Mouse (Mus musculus): Measurements from ENCODE around the gene Fut8. TPM values are rescaled to one million over a fixed set of nuclear protein-coding genes. Genes with fewer than 3 reads are reported as not detected.

Fut8 gene
- 34.7 and 35.7 TPM in 2 replicates for polyA plus RNA-seq (2014; fragmentation: Nextera tagmentation; extraction: Ambion mirVana)

GRCm38 (mm10) chr12:77237950-77238530 is at the start of gene Fut8:
TSS of gene Fut8 (plus strand) at chr12:77238125.
- Histone ChIP-seq H3K27ac (ENCODE audit: low read depth, low read length) (peak within 1 kb of the TSS; percentile 94), H3K9me3 (ENCODE audit: control insufficient read depth, low read length) (no peaks in the 10 kb centered on the region), H3K9ac (ENCODE audit: low read length) (peak within 1 kb of the TSS; percentile 94), H3K4me3 (ENCODE audit: low read depth, low read length) (peak within 1 kb of the TSS; percentile 83), H3K4me2 (peak within 1 kb of the TSS; percentile 87), H3K4me1 (ENCODE audit: control insufficient read depth, insufficient read depth, low read length) (peaks cover 6% of the 10 kb centered on the region; the same call in 1 of the 2 replicates), H3K36me3 (ENCODE audit: control insufficient read depth, insufficient read depth, low read length) (no peaks in the 10 kb centered on the region), H3K27me3 (ENCODE audit: control insufficient read depth, insufficient read depth, low read length) (no peaks in the 10 kb centered on the region)
- under 1% methylated on average over 46 of the region's 46 CpGs for WGBS
- DNase-seq (ENCODE audit: low spot score, missing footprints) (peak; percentile 97), ATAC-seq (ENCODE audit: low FRiP score) (peak; percentile 83)

DNA sequence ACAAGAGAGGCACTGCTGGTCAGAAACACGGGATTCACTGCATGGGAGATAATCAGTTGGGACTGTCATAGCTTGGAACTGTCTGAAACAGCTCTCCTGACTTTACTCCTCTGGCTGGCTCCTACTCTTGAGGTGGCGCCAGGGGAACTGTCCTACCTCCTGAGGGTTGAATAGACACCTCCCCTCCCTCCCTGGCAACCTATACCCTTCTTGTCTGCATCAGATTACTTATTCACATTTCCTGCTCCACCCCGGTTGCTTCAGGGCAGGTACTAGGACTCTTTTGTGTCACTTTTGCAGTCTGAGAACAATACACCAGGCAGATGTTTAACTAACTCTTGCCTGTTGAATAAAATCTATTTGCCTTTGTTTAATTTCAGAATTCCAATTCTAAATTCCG is 48.8 kb upstream of the Fut8 start:
- DNase-seq (ENCODE audit: low spot score, missing footprints) = no peak
- ATAC-seq (ENCODE audit: low FRiP score) = no peak
- no peaks in the 10 kb centered on the region for H3K4me1 ChIP-seq (ENCODE audit: control insufficient read depth, insufficient read depth, low read length)
- H3K36me3 ChIP-seq (ENCODE audit: control insufficient read depth, insufficient read depth, low read length) = no peaks in the 10 kb centered on the region
- no peaks in the 10 kb centered on the region for H3K27me3 ChIP-seq (ENCODE audit: control insufficient read depth, insufficient read depth, low read length)
- 58% methylated on average over 4 of the region's 4 CpGs for WGBS
- H3K4me2 ChIP-seq = no peak overlapping the region
- no peaks in the 10 kb centered on the region for H3K9me3 ChIP-seq (ENCODE audit: control insufficient read depth, low read length)
- no peak overlapping the region for H3K4me3 ChIP-seq (ENCODE audit: low read depth, low read length)
- no peak overlapping the region for H3K9ac ChIP-seq (ENCODE audit: low read length)
- H3K27ac ChIP-seq (ENCODE audit: low read depth, low read length) = no peak overlapping the region

DNA sequence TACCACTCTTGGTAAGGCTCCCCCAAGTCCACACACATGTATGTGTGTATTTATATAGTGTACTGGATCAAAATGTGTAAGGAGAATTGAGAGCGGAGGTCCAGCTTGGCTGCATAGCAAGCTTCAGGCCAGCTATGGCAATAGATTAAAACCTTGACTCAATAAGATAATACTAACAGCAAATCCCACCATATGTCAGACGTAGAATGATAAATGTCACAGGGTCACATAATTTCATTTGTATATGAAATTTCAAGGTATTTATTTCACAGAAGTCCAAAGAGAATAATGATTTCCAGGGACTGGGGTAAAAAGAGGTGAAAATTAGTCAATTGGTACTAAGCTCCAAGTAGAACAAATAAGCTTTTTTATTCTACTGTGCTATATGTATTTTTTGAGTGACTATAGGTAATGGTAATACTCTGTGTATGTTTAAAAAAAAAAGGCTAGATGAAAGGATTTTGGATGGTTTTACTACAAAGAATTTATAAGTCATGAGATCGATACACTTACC is 47.9 kb upstream of the Fut8 start:
- H3K9ac ChIP-seq (ENCODE audit: low read length) = no peak overlapping the region
- no peaks in the 10 kb centered on the region for H3K4me1 ChIP-seq (ENCODE audit: control insufficient read depth, insufficient read depth, low read length)
- no peak overlapping the region for H3K27ac ChIP-seq (ENCODE audit: low read depth, low read length)
- no peak overlapping the region for H3K4me3 ChIP-seq (ENCODE audit: low read depth, low read length)
- no peak overlapping the region for H3K4me2 ChIP-seq
- H3K27me3 ChIP-seq (ENCODE audit: control insufficient read depth, insufficient read depth, low read length) = no peaks in the 10 kb centered on the region
- H3K36me3 ChIP-seq (ENCODE audit: control insufficient read depth, insufficient read depth, low read length) = no peaks in the 10 kb centered on the region
- ATAC-seq (ENCODE audit: low FRiP score) (no peak), DNase-seq (ENCODE audit: low spot score, missing footprints) (no peak)
- H3K9me3 ChIP-seq (ENCODE audit: control insufficient read depth, low read length) = no peaks in the 10 kb centered on the region
- WGBS = 93% methylated on average over 3 of the region's 3 CpGs

- H3K9ac ChIP-seq (ENCODE audit: low read length) = no peak overlapping the region
- H3K9me3 ChIP-seq (ENCODE audit: control insufficient read depth, low read length) = no peaks in the 10 kb centered on the region
- WGBS = 89% methylated on average over 9 of the region's 9 CpGs
- no peaks in the 10 kb centered on the region for H3K36me3 ChIP-seq (ENCODE audit: control insufficient read depth, insufficient read depth, low read length)
- no peaks in the 10 kb centered on the region for H3K4me1 ChIP-seq (ENCODE audit: control insufficient read depth, insufficient read depth, low read length)
- H3K4me2 ChIP-seq = no peak overlapping the region
- ATAC-seq (ENCODE audit: low FRiP score) = no peak
- no peak overlapping the region for H3K27ac ChIP-seq (ENCODE audit: low read depth, low read length)
- DNase-seq (ENCODE audit: low spot score, missing footprints) = no peak
- no peak overlapping the region for H3K4me3 ChIP-seq (ENCODE audit: low read depth, low read length)
- H3K27me3 ChIP-seq (ENCODE audit: control insufficient read depth, insufficient read depth, low read length) = no peaks in the 10 kb centered on the region
Observed at GRCm38 (mm10) chr12:77191478-77192271, 46.2 kb upstream of the Fut8 start.

DNA sequence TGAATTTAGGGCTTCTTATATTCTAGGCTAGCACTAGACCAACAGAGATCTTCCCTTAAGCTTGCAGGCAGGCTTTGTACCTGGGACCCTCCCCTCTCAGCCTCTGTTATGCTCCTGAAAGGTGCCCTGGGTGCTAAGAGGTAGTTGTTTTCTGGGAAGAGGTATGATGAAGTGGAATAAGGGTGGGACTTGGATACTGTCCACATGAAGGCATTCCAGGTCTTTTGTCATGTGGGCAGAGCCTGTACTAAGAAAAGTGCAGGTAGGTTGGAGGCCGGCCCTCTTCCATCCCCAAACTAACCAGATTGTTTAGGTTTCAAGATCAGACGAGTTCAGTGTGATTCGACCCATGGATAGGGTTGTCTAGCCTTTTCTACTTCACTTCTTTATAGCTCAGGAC is 45.2 kb upstream of the Fut8 start:
- Histone ChIP-seq H3K4me1 (ENCODE audit: control insufficient read depth, insufficient read depth, low read length) (no peaks in the 10 kb centered on the region), H3K4me3 (ENCODE audit: low read depth, low read length) (no peak overlapping the region), H3K9me3 (ENCODE audit: control insufficient read depth, low read length) (no peaks in the 10 kb centered on the region), H3K27me3 (ENCODE audit: control insufficient read depth, insufficient read depth, low read length) (no peaks in the 10 kb centered on the region), H3K4me2 (no peak overlapping the region), H3K27ac (ENCODE audit: low read depth, low read length) (no peak overlapping the region), H3K9ac (ENCODE audit: low read length) (no peak overlapping the region), H3K36me3 (ENCODE audit: control insufficient read depth, insufficient read depth, low read length) (no peaks in the 10 kb centered on the region)
- ATAC-seq (ENCODE audit: low FRiP score) (no peak), DNase-seq (ENCODE audit: low spot score, missing footprints) (no peak)
- 91% methylated on average over 3 of the region's 3 CpGs for WGBS

- no peaks in the 10 kb centered on the region for H3K4me1 ChIP-seq (ENCODE audit: control insufficient read depth, insufficient read depth, low read length)
- H3K4me2 ChIP-seq = no peak overlapping the region
- no peak overlapping the region for H3K4me3 ChIP-seq (ENCODE audit: low read depth, low read length)
- no peaks in the 10 kb centered on the region for H3K36me3 ChIP-seq (ENCODE audit: control insufficient read depth, insufficient read depth, low read length)
- no peak for ATAC-seq (ENCODE audit: low FRiP score)
- H3K9me3 ChIP-seq (ENCODE audit: control insufficient read depth, low read length) = no peaks in the 10 kb centered on the region
- 83% methylated on average over 4 of the region's 4 CpGs for WGBS
- no peak overlapping the region for H3K9ac ChIP-seq (ENCODE audit: low read length)
- no peak overlapping the region for H3K27ac ChIP-seq (ENCODE audit: low read depth, low read length)
- H3K27me3 ChIP-seq (ENCODE audit: control insufficient read depth, insufficient read depth, low read length) = no peaks in the 10 kb centered on the region
- DNase-seq (ENCODE audit: low spot score, missing footprints) = no peak
Observed at GRCm38 (mm10) chr12:77193225-77193716, 44.7 kb upstream of the Fut8 start.

DNA sequence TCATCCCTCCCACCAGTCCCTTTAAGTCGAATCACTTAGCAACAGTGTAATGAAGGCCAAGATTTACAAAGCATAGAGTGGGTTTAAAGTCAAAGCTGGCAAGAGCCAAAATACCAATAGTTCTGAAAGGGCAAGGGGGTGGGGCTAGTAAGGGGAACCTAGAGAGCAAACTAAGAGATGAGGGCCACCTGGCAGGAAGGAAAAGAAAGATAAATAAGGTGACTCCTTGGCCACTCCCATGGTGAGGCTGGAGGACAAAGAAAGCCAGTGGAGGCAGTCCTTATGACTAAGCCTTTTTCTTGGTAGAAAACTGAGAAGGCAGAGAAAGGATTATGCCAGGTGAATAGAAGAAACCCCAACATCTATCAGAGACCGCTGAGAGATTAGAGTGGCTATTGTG is 42.9 kb upstream of the Fut8 start:
- H3K4me3 ChIP-seq (ENCODE audit: low read depth, low read length) = no peak overlapping the region
- H3K4me1 ChIP-seq (ENCODE audit: control insufficient read depth, insufficient read depth, low read length) = no peaks in the 10 kb centered on the region

DNA sequence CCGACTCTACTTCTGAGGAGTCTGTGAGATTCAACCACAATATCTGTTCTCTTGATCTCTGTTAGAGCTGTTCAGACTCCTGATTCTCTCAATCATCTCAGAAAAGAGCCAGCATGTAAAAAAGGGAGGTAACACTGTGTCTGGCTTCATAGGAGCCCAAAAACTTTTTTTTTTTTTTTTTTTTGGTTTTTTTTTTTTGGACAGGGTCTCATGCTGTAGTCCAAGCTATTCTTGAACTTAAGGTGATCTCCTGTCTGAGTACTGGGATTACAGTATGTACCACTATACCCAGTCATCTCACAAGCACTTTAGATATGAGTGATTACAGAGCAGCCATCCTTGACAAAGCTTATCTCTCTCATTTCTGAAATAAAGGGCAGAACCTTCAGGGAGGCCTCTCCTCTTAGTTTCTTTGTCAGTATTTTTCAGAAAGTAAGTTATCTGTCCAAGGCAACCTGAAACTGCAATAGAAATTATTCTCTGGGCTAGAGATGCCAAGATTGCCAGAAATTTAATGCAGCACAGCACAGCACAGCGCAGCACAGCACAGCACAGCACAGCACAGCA is 41.3 kb upstream of the Fut8 start:
- no peak overlapping the region for H3K9ac ChIP-seq (ENCODE audit: low read length)
- DNase-seq (ENCODE audit: low spot score, missing footprints) (no peak), ATAC-seq (ENCODE audit: low FRiP score) (no peak)
- H3K27ac ChIP-seq (ENCODE audit: low read depth, low read length) = no peak overlapping the region
- no peak overlapping the region for H3K4me3 ChIP-seq (ENCODE audit: low read depth, low read length)
- 97% methylated on average over 2 of the region's 2 CpGs for WGBS
- H3K27me3 ChIP-seq (ENCODE audit: control insufficient read depth, insufficient read depth, low read length) = no peaks in the 10 kb centered on the region
- no peak overlapping the region for H3K4me2 ChIP-seq
- no peaks in the 10 kb centered on the region for H3K9me3 ChIP-seq (ENCODE audit: control insufficient read depth, low read length)
- no peaks in the 10 kb centered on the region for H3K4me1 ChIP-seq (ENCODE audit: control insufficient read depth, insufficient read depth, low read length)
- no peaks in the 10 kb centered on the region for H3K36me3 ChIP-seq (ENCODE audit: control insufficient read depth, insufficient read depth, low read length)

More for the DNA sequence above, 42.9 kb upstream of the Fut8 start:
- no peak overlapping the region for H3K9ac ChIP-seq (ENCODE audit: low read length)
- no peak for DNase-seq (ENCODE audit: low spot score, missing footprints)
- H3K4me2 ChIP-seq = no peak overlapping the region
- H3K27ac ChIP-seq (ENCODE audit: low read depth, low read length) = no peak overlapping the region
- ATAC-seq (ENCODE audit: low FRiP score) = no peak
- H3K27me3 ChIP-seq (ENCODE audit: control insufficient read depth, insufficient read depth, low read length) = no peaks in the 10 kb centered on the region
- no peaks in the 10 kb centered on the region for H3K9me3 ChIP-seq (ENCODE audit: control insufficient read depth, low read length)
- H3K36me3 ChIP-seq (ENCODE audit: control insufficient read depth, insufficient read depth, low read length) = no peaks in the 10 kb centered on the region
- whole genome bisulfite sequencing = 63% methylated on average over 2 of the region's 2 CpGs

- DNase-seq (ENCODE audit: low spot score, missing footprints) (no peak), ATAC-seq (ENCODE audit: low FRiP score) (no peak)
- 82% methylated on average over 7 of the region's 7 CpGs for WGBS
- H3K36me3 ChIP-seq (ENCODE audit: control insufficient read depth, insufficient read depth, low read length) = no peaks in the 10 kb centered on the region
- H3K9ac ChIP-seq (ENCODE audit: low read length) = no peak overlapping the region
- no peaks in the 10 kb centered on the region for H3K4me1 ChIP-seq (ENCODE audit: control insufficient read depth, insufficient read depth, low read length)
- no peak overlapping the region for H3K4me3 ChIP-seq (ENCODE audit: low read depth, low read length)
- no peak overlapping the region for H3K4me2 ChIP-seq
- no peak overlapping the region for H3K27ac ChIP-seq (ENCODE audit: low read depth, low read length)
- H3K27me3 ChIP-seq (ENCODE audit: control insufficient read depth, insufficient read depth, low read length) = no peaks in the 10 kb centered on the region
- H3K9me3 ChIP-seq (ENCODE audit: control insufficient read depth, low read length) = no peaks in the 10 kb centered on the region
Observed at GRCm38 (mm10) chr12:77197121-77197599, 40.8 kb upstream of the Fut8 start.

All from midbrain, embryonic 11.5 days (tissue).